ENCODE assay signal across 18 mouse cellular contexts in the genomic region with DNA sequence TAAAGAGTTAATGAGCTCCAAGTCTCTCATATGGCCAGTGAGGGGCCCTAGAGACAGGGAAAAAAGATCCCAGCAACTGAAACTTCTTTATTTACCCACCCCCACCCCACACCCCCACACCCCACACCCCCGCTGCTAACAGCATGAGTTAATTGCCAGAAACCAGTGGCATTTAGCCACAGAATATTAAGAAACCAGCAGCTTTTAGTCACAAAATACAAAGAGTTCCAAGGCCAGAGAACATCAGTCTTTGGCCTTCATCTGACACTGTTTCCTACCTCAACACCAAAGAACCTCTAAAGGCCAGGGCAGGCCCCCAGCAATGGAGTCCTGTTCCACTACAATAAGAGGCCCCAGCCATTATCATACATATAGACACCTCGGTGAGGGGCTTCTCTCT.
"Had no signal": no experiment of that assay in that cellular context is flagged by ENCODE, and none has a peak within 500 bp of the region (broad histone marks: within the 10 kb centered on the region; RNA-seq: fewer than 3 reads in every experiment).

No protein-coding gene starts in this region.

- H3K36me3 ChIP-seq: midbrain, embryonic 10.5 days; midbrain, embryonic 13.5 days; midbrain, embryonic 15.5 days; neural tube, embryonic 13.5 days; neural tube, embryonic 15.5 days had no signal

- H3K4me1 ChIP-seq: midbrain, embryonic 10.5 days; midbrain, embryonic 13.5 days; midbrain, embryonic 15.5 days; neural tube, embryonic 13.5 days; neural tube, embryonic 15.5 days had no signal

- H3K4me3 ChIP-seq: midbrain, embryonic 10.5 days; midbrain, embryonic 13.5 days; midbrain, embryonic 15.5 days; myocyte; neural tube, embryonic 13.5 days; neural tube, embryonic 15.5 days had no signal

- H3K9ac ChIP-seq: lung, embryonic 14.5 days; midbrain, embryonic 13.5 days; midbrain, embryonic 15.5 days; neural tube, embryonic 13.5 days; neural tube, embryonic 15.5 days had no signal

- H3K4me2 ChIP-seq: lung, embryonic 14.5 days; midbrain, embryonic 13.5 days; midbrain, embryonic 15.5 days; neural tube, embryonic 13.5 days; neural tube, embryonic 15.5 days had no signal

- ATAC-seq: midbrain, embryonic 13.5 days; midbrain, embryonic 15.5 days had no signal

- DNase-seq: lung, adult 18-20 months; lung, embryonic 14.5 days; lung, postnatal 10 days; lung, postnatal 4 days; retina, postnatal 1 day; right cerebral cortex, adult 18-20 months; right cerebral cortex, postnatal 25 days; right cerebral cortex, postnatal 4 days; spleen, adult 18-20 months; thymus, adult 18-20 months; thymus, postnatal 25 days; thymus, postnatal 4 days had no signal

- H3K27ac ChIP-seq: midbrain, embryonic 10.5 days; midbrain, embryonic 13.5 days; midbrain, embryonic 15.5 days; neural tube, embryonic 13.5 days; neural tube, embryonic 15.5 days had no signal

- H3K27me3 ChIP-seq: midbrain, embryonic 13.5 days; midbrain, embryonic 15.5 days; neural tube, embryonic 13.5 days; neural tube, embryonic 15.5 days had no signal

- H3K9me3 ChIP-seq: midbrain, embryonic 10.5 days; midbrain, embryonic 13.5 days; midbrain, embryonic 15.5 days; neural tube, embryonic 13.5 days; neural tube, embryonic 15.5 days had no signal
